Mouse (Mus musculus): ENCODE results near the gene Gfi1b.

DNA sequence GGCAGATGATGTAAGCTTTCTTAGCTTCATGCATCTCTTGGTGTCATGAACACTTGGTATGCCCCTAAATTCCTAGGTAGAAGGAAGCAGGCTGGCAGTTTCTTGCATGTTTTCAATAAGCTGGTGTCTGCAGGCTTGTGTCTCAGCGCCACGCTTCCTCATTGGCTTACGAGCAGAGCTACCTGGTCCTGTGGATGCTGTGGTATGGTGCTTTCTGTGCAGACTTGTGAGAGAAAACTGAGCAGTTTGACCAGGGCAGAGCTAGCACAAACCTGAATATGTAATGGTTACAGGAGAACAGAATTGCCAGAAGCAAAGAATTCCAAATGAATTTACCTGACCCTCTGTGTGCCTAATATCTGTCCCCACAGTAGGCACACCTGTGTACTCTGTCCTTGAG, 21.3 kb upstream of the Gfi1b start:
- TF ChIP-seq EP300 (IDR thresholded peaks at IDR 0.05; ENCODE audit: low read depth in 1 of 2, low read length in 2 of 2), result no peak
- no peak for TF ChIP-seq POLR2AphosphoS2 (IDR thresholded peaks at IDR 0.05; ENCODE audit: low read length)
- no peak for TF ChIP-seq CTCF (IDR thresholded peaks at IDR 0.05 in 2 of 3, conservative IDR thresholded peaks at IDR 0.05 in 1 of 3; ENCODE audit: control insufficient read depth in 1 of 3, insufficient read depth in 1 of 3, low read depth in 2 of 3, low read length in 3 of 3, poor library complexity in 1 of 3, severe bottlenecking in 1 of 3)
- TF ChIP-seq MXI1 (IDR thresholded peaks at IDR 0.05; ENCODE audit: low read depth, low read length), result no peak
- TF ChIP-seq RAD21 (IDR thresholded peaks at IDR 0.05; ENCODE audit: low read depth, low read length), result no peak
- TF ChIP-seq USF1 (IDR thresholded peaks at IDR 0.05; ENCODE audit: low read depth, low read length), result no peak
- TF ChIP-seq POLR2AphosphoS5 (IDR thresholded peaks at IDR 0.05; ENCODE audit: borderline replicate concordance, low read depth, low read length), result no peak
- no peak for TF ChIP-seq SMC3 (IDR thresholded peaks at IDR 0.05; ENCODE audit: low read depth, low read length)
- TF ChIP-seq POLR2A (IDR thresholded peaks at IDR 0.05; ENCODE audit: control insufficient read depth in 1 of 2, insufficient read depth in 1 of 2, low read depth in 1 of 2, low read length in 2 of 2, poor library complexity in 1 of 2), result no peak

All from MEL (cell line).